Mouse (Mus musculus) ES-Bruce4 (cell line): ENCODE data around the gene Fam168a.

ENCODE experiments used
- CTCF ChIP-seq: IDR thresholded peaks from one replicate; pipeline ENCODE4 v1.8.1; 2011; ENCODE audit warnings: low read depth, low read length
- EP300 ChIP-seq: IDR thresholded peaks from 2 replicates; pipeline ENCODE4 v1.6.1; 2011; ENCODE audit warnings: low read depth, low read length; ENCODE audit not compliant: insufficient read depth
- POLR2A ChIP-seq: IDR thresholded peaks from one replicate; pipeline ENCODE4 v1.8.1; 2011; ENCODE audit warnings: low read length; ENCODE audit not compliant: insufficient read depth

GRCm38 (mm10) chr7:100758718-100759117 lies 52.3 kb downstream of the Fam168a start:
- TF ChIP-seq POLR2A = no peak
- no peak for TF ChIP-seq CTCF
- TF ChIP-seq EP300 = no peak
